Mouse (Mus musculus): ENCODE results near the gene Cyb5b.
A peak's percentile ranks its signal among the peaks of the same experiment; 100 is the strongest.

Cyb5b gene

GRCm38 (mm10) chr8:107132581-107133491, 17.6 kb upstream of the Cyb5b start:
- DNase-seq = no peak

- peak in 1 of 2 experiments; percentile 28 for DNase-seq
These were observed 16.6 kb upstream of the Cyb5b start for GRCm38 (mm10) chr8:107133881-107134280.

GRCm38 (mm10) chr8:107136003-107136612, 14.3 kb upstream of the Cyb5b start:
- no peak for DNase-seq

- DNase-seq = no peak
These were observed 12.8 kb upstream of the Cyb5b start for GRCm38 (mm10) chr8:107137591-107137990.

GRCm38 (mm10) chr8:107138338-107138737, 12.1 kb upstream of the Cyb5b start:
- DNase-seq = no peak

GRCm38 (mm10) chr8:107139704-107140470, 10.6 kb upstream of the Cyb5b start:
- DNase-seq = peak; percentile 43 to 54

GRCm38 (mm10) chr8:107142539-107142938, 7.9 kb upstream of the Cyb5b start:
- DNase-seq = no peak

GRCm38 (mm10) chr8:107143501-107143900, 6.9 kb upstream of the Cyb5b start:
- no peak for DNase-seq

- DNase-seq = peak in 1 of 2 experiments; percentile 24
These were observed 4.3 kb upstream of the Cyb5b start for GRCm38 (mm10) chr8:107146186-107146585.

GRCm38 (mm10) chr8:107148802-107149201, 1.6 kb upstream of the Cyb5b start:
- no peak for DNase-seq

- DNase-seq = no peak
These were observed 410 bp upstream of the Cyb5b start for GRCm38 (mm10) chr8:107150057-107150403.

GRCm38 (mm10) chr8:107151212-107151920, 926 bp downstream of the Cyb5b start:
- no peak for DNase-seq

- DNase-seq = no peak
These were observed 3.1 kb downstream of the Cyb5b start for GRCm38 (mm10) chr8:107153326-107154210.

- no peak for DNase-seq
These were observed 6.4 kb downstream of the Cyb5b start for GRCm38 (mm10) chr8:107156816-107157215.

GRCm38 (mm10) chr8:107157836-107158235, 7.4 kb downstream of the Cyb5b start:
- no peak for DNase-seq

GRCm38 (mm10) chr8:107158890-107159289, 8.4 kb downstream of the Cyb5b start:
- DNase-seq = peak in 1 of 2 experiments; percentile 52

- DNase-seq = peak in 1 of 2 experiments; percentile 45
These were observed 13.9 kb downstream of the Cyb5b start for GRCm38 (mm10) chr8:107164251-107164773.

- DNase-seq = no peak
These were observed 15.3 kb downstream of the Cyb5b start for GRCm38 (mm10) chr8:107165745-107166144.

GRCm38 (mm10) chr8:107167848-107168247, 17.4 kb downstream of the Cyb5b start:
- no peak for DNase-seq

- no peak for DNase-seq
These were observed 21.7 kb downstream of the Cyb5b start for GRCm38 (mm10) chr8:107172152-107172551.

GRCm38 (mm10) chr8:107172969-107173645, 22.7 kb downstream of the Cyb5b start:
- DNase-seq = no peak

Measured in lung, postnatal 4 days (tissue).